Mouse (Mus musculus) limb, embryonic 14.5 days (tissue): Measurements from ENCODE around the gene Tasp1. TPM values are rescaled to one million over a fixed set of nuclear protein-coding genes. Genes with fewer than 3 reads are reported as not detected.

ENCODE experiments used
- ATAC-seq: fragments of 200-750 bp; cut with Nextera tagmentation; 2 replicates; pipeline ENCODE4 v1.8.0; 2017; ENCODE audit warnings: low read depth, moderate number of reproducible peaks, moderate TSS enrichment; ENCODE audit not compliant: low FRiP score
- DNase-seq: peaks from one replicate; pipeline ENCODE4 v3.0.0-alpha.2; 2015; ENCODE audit warnings: low spot score
- H3K27ac ChIP-seq: fragments of 300-500 bp; sonication (generic); replicated peaks from 2 replicates; pipeline ENCODE4 v1.5.1; 2014; ENCODE audit warnings: low read depth, mild to moderate bottlenecking, low read length, moderate library complexity, mixed read lengths
- H3K27me3 ChIP-seq: fragments of 300-500 bp; sonication (generic); 2 replicates; pipeline ENCODE4 v1.6.1; 2014; ENCODE audit warnings: low read length, mixed read lengths; ENCODE audit not compliant: control insufficient read depth, insufficient read depth
- H3K36me3 ChIP-seq: fragments of 300-500 bp; sonication (generic); 2 replicates; pipeline ENCODE4 v1.6.1; 2014; ENCODE audit warnings: mild to moderate bottlenecking, low read length, moderate library complexity, mixed read lengths; ENCODE audit not compliant: control insufficient read depth, insufficient read depth
- H3K4me1 ChIP-seq: fragments of 300-500 bp; sonication (generic); 2 replicates; pipeline ENCODE4 v1.6.1; 2014; ENCODE audit warnings: antibody characterized with exemption, low read length, mixed read lengths; ENCODE audit not compliant: control insufficient read depth, insufficient read depth
- H3K4me2 ChIP-seq: fragments of 300-500 bp; sonication (generic); replicated peaks from 2 replicates; pipeline ENCODE4 v1.6.1; 2014; ENCODE audit warnings: low read depth, mild to moderate bottlenecking, low read length, moderate library complexity; ENCODE audit not compliant: severe bottlenecking
- H3K4me3 ChIP-seq: fragments of 300-500 bp; sonication (generic); replicated peaks from 2 replicates; pipeline ENCODE4 v1.5.1; 2014; ENCODE audit warnings: low read length
- H3K9ac ChIP-seq: fragments of 300-500 bp; sonication (generic); 2 replicates; pipeline ENCODE4 v1.6.1; 2014; ENCODE audit warnings: mild to moderate bottlenecking, low read depth, low read length, moderate library complexity; ENCODE audit not compliant: severe bottlenecking
- H3K9me3 ChIP-seq: fragments of 300-500 bp; sonication (generic); 2 replicates; pipeline ENCODE4 v1.6.1; 2016; ENCODE audit warnings: low read length; ENCODE audit not compliant: control insufficient read depth
- POLR2A ChIP-seq: fragments of 200-500 bp; IDR thresholded peaks from 2 replicates; pipeline ENCODE4 v1.8.0; 2012; ENCODE audit warnings: inconsistent platforms, mild to moderate bottlenecking, moderate library complexity, borderline replicate concordance; ENCODE audit not compliant: insufficient read depth, insufficient read length; ENCODE audit errors: extremely low read depth
- WGBS: fragments of 180-500 bp; shearing (Covaris S2); extraction: QIAGEN DNeasy Blood & Tissue Kit; methylation state at CpG from one replicate; pipeline ENCODE4 v1.1.7; 2014; 5-methylcytosine and 5-hydroxymethylcytosine counted together
- polyA plus RNA-seq, 2 experiments: library from polyadenylated mRNA; depleted of rRNA in 1 of 2; stranded (reverse) in 1 of 2; unstranded in 1 of 2; fragments of >200 nt; fragmentation: Nextera tagmentation in 1 of 2; extraction: Ambion mirVana in 1 of 2; gene quantifications; 2 replicates each; pipeline versions ENCODE4 v1.2.1 to v1.2.3; 2012 to 2014

Gene Tasp1
- polyA plus RNA-seq, 2 experiments, result 11.6 to 21.0 TPM

DNA sequence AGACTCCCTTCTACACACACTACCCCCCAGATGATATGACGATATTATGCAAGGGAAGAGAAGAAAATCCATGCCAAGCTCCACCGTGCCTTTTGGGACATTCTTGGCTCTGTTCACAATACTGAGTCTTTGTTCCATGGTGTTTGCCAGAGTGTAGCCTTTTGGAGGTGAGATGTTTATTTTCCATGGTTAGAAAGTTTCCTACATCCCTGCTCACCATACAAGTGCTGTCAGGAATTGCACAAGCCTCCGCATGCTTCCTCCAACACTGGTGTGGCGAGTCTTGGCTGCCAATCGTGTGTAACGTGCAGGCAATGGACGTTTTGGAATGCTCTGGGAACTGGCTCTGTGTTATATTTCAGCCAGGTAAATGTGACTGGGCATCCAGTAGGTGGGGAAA is 262.6 kb downstream of the Tasp1 start:
- ATAC-seq (peak; percentile 73), DNase-seq (peak; percentile 57)
- WGBS, result 51% methylated on average over 7 of the region's 7 CpGs
- H3K27me3 ChIP-seq, result no peaks in the 10 kb centered on the region
- H3K36me3 ChIP-seq, result no peaks in the 10 kb centered on the region
- 0 out of 2 replicates have a peak, but pooled peaks cover 6% of the 10 kb centered on the region for H3K4me1 ChIP-seq
- H3K27ac ChIP-seq, result peak overlapping the region; percentile 40
- H3K9me3 ChIP-seq, result no peaks in the 10 kb centered on the region
- no peak overlapping the region for H3K4me3 ChIP-seq
- no peak overlapping the region for H3K4me2 ChIP-seq
- TF ChIP-seq POLR2A, result no peak
- no peak overlapping the region for H3K9ac ChIP-seq

DNA sequence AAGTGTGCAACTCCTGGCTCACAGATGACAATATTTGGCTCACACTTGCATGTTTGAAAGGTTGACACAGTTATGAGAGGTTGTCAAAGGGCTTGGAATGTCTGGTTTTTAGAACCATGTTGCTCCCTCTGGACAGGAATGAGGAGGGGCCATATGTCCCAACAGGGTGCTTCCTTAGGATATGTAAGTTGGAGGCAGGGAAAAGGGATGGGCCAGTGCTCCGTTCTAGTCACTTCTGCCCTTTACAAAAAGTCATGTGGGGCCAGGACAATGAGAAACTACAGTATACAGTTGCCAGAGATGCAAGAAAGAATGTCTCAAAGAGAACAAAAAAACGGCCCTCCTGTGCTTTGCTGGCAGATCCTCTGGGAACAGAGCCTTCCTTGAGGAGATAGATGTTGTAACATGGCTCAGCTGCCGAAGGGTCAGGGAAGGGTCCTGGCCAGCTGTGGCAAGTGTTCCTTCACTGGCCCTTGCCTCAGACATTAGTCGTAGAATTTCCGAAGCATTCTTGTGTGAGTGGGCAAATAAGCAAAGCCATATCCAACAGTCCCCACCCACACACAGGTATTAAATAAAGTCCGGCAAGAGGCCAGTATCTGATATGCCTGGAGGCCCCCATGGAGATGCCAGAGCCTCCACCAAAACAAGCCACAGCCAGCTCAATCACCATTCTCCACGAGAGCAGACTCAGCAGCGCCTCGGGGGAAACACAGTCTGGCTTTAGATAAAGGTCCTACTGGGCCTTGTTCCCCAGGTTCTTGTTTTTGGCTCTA is 274.1 kb downstream of the Tasp1 start:
- no peaks in the 10 kb centered on the region for H3K36me3 ChIP-seq
- H3K9me3 ChIP-seq, result no peaks in the 10 kb centered on the region
- H3K27me3 ChIP-seq, result no peaks in the 10 kb centered on the region
- no peak overlapping the region for H3K4me2 ChIP-seq
- H3K27ac ChIP-seq, result no peak overlapping the region
- WGBS, result 83% methylated on average over 9 of the region's 9 CpGs
- no peak for TF ChIP-seq POLR2A
- no peak overlapping the region for H3K9ac ChIP-seq
- DNase-seq, result no peak
- H3K4me3 ChIP-seq, result no peak overlapping the region
- no peak for ATAC-seq
- H3K4me1 ChIP-seq, result no peaks in the 10 kb centered on the region

DNA sequence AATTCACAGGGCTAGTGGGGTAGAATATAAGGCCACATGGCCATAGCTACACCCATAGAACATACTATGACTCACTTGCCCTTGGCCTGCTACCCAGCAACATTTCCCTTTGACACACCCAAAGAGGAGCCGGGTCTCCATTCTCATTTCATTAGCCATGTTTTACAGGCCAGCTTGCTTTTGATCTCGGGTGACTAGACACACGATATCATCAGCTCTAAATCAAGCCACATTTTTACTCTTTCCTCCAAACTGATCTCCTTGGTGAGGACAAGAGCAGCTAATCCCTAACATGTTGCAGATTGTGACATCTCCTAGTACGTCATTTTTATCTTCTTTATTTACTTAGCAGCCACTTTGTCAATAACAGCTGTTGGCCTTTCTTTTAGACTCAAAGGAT is 277.9 kb downstream of the Tasp1 start:
- Histone ChIP-seq H3K9ac (no peak overlapping the region), H3K36me3 (no peaks in the 10 kb centered on the region), H3K4me1 (no peaks in the 10 kb centered on the region), H3K27me3 (no peaks in the 10 kb centered on the region), H3K27ac (no peak overlapping the region), H3K9me3 (no peaks in the 10 kb centered on the region), H3K4me3 (no peak overlapping the region), H3K4me2 (no peak overlapping the region)
- TF ChIP-seq POLR2A, result no peak
- WGBS, result 43% methylated on average over 4 of the region's 4 CpGs
- ATAC-seq, result no peak
- DNase-seq, result no peak

DNA sequence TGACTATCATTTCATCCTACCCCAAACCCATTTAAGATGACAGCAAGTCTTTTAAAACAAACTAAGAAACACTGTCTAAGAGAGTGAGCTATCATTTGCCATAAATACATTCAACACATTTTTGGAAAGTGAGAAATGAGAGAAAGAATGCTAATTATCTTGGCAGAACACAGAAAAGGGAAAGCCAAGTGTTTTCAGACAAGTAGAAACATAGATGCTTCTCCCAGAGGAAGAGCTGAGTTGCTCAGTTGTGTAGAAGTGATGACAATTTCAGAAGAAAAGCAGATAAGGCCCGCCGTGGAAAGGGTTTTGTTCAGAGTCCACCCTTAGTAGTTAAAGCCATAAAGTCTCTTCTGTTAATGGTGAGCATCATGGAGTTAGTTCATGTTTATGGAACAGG is 281.7 kb downstream of the Tasp1 start:
- Histone ChIP-seq H3K27ac (no peak overlapping the region), H3K4me2 (no peak overlapping the region), H3K36me3 (no peaks in the 10 kb centered on the region), H3K9me3 (no peaks in the 10 kb centered on the region), H3K4me1 (no peaks in the 10 kb centered on the region), H3K9ac (no peak overlapping the region), H3K27me3 (no peaks in the 10 kb centered on the region), H3K4me3 (no peak overlapping the region)
- DNase-seq (no peak), ATAC-seq (no peak)
- TF ChIP-seq POLR2A, result no peak
- WGBS, result 81% methylated on average over 2 of the region's 2 CpGs

DNA sequence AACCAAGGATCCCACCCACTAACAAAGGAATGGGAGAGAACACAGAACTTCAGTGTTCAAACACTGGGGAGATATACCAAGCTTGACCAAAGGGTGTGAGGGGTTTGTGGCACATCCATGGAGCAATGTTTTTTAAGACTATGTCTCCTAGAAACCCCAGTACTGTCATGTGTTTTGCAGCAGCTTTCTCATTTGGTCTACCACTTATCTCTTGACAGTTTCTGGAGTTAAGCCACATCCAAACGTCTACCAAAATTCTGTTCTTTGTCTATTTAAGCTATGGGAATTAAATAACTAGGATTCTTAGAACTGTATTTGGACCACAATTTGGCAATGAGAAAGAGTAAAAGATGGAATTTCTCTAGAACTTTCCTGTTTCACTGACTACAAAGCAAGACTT is 282.1 kb downstream of the Tasp1 start:
- no peak overlapping the region for H3K4me2 ChIP-seq
- no peak overlapping the region for H3K27ac ChIP-seq
- WGBS, result 73% methylated on average over 1 of the region's 1 CpGs
- H3K9ac ChIP-seq, result no peak overlapping the region
- H3K4me1 ChIP-seq, result no peaks in the 10 kb centered on the region
- DNase-seq (no peak), ATAC-seq (no peak)
- TF ChIP-seq POLR2A, result no peak
- no peaks in the 10 kb centered on the region for H3K27me3 ChIP-seq
- H3K36me3 ChIP-seq, result no peaks in the 10 kb centered on the region
- no peak overlapping the region for H3K4me3 ChIP-seq
- H3K9me3 ChIP-seq, result no peaks in the 10 kb centered on the region

Other genes with a start within 250 kb of the Tasp1 start
- gene Gm17374, start 85.2 kb upstream of the Tasp1 start, polyA plus RNA-seq (2012; rRNA removed), result not detected in 2 replicates
- not detected in 2 replicates for gene Gm17374, start 85.2 kb upstream of the Tasp1 start, polyA plus RNA-seq (2014; fragmentation: Nextera tagmentation; extraction: Ambion mirVana)
- gene Esf1, start 103.8 kb upstream of the Tasp1 start, polyA plus RNA-seq (2012; rRNA removed), result 10.3 and 12.9 TPM in 2 replicates
- 20.3 and 20.5 TPM in 2 replicates for gene Esf1, start 103.8 kb upstream of the Tasp1 start, polyA plus RNA-seq (2014; fragmentation: Nextera tagmentation; extraction: Ambion mirVana)
- 13.3 and 18.9 TPM in 2 replicates for gene Ndufaf5, start 103.8 kb upstream of the Tasp1 start, polyA plus RNA-seq (2012; rRNA removed)
- 26.5 and 26.9 TPM in 2 replicates for gene Ndufaf5, start 103.8 kb upstream of the Tasp1 start, polyA plus RNA-seq (2014; fragmentation: Nextera tagmentation; extraction: Ambion mirVana)